In genomic region chrX:161435348-161435747, GRCm38 (mm10) we compare ENCODE assay signal across 17 mouse cellular contexts.
DNase-seq lines count a peak whose midpoint lies in the region; ATAC-seq and TF ChIP-seq lines count a peak whose summit lies in the region.
"Had no signal": no experiment of that assay in that cellular context is flagged by ENCODE, and none has a peak within 500 bp of the region (broad histone marks: within the 10 kb centered on the region; RNA-seq: fewer than 3 reads in every experiment).

No protein-coding gene starts in this region.

- peak; percentile 48; the same call in 1 of the 2 replicates for ATAC-seq in forebrain, postnatal 0 days
- ATAC-seq: intestine, postnatal 0 days; midbrain, embryonic 13.5 days had no signal

- no peak overlapping the region for H3K27ac ChIP-seq in forebrain, postnatal 0 days (ENCODE audit: low read depth, low read length)
- no peak overlapping the region for H3K27ac ChIP-seq in forebrain, embryonic 10.5 days
- no peak overlapping the region for H3K27ac ChIP-seq in layer of hippocampus, adult 2 months
- H3K27ac ChIP-seq: embryonic facial prominence, embryonic 12.5 days; hindbrain, embryonic 14.5 days; lung, embryonic 15.5 days; midbrain, embryonic 13.5 days had no signal

- no peaks in the 10 kb centered on the region for H3K36me3 ChIP-seq in forebrain, postnatal 0 days (ENCODE audit: insufficient read depth)
- H3K36me3 ChIP-seq in forebrain, embryonic 10.5 days (replicated peaks), result no peaks in the 10 kb centered on the region
- H3K36me3 ChIP-seq: embryonic facial prominence, embryonic 12.5 days; lung, embryonic 15.5 days; midbrain, embryonic 13.5 days had no signal

- 68% methylated on average over 6 of the region's 6 CpGs for WGBS in forebrain, postnatal 0 days
- 82% methylated on average over 6 of the region's 6 CpGs for WGBS in forebrain, embryonic 10.5 days

- peak; percentile 52 for DNase-seq in forebrain, postnatal 0 days
- DNase-seq in forebrain, embryonic 10.5 days (ENCODE audit: extremely low spot score, low spot score), result no peak
- DNase-seq in layer of hippocampus, adult 2 months (ENCODE audit: low spot score in 2 of 2), result no peak
- no peak for DNase-seq in layer of hippocampus, postnatal 25 days (ENCODE audit: extremely low spot score in 1 of 2, low spot score in 1 of 2)
- peak; percentile 2 for DNase-seq in urinary bladder, postnatal 14 days (ENCODE audit: low spot score)
- no peak for DNase-seq in urinary bladder, postnatal 25 days (ENCODE audit: low spot score)
- no peak for DNase-seq in right cerebral cortex, adult 18-20 months
- DNase-seq in T-cell, adult 2 months (ENCODE audit: low spot score), result no peak
- DNase-seq: adrenal gland, postnatal 14 days; cerebellum, postnatal 36 days; kidney, postnatal 25 days; thymus, adult 18-20 months had no signal

- H3K4me3 ChIP-seq in forebrain, postnatal 0 days (ENCODE audit: low read depth, low read length), result no peak overlapping the region
- no peak overlapping the region for H3K4me3 ChIP-seq in forebrain, embryonic 10.5 days
- no peak overlapping the region for H3K4me3 ChIP-seq in layer of hippocampus, adult 2 months
- H3K4me3 ChIP-seq: embryonic facial prominence, embryonic 12.5 days; lung, embryonic 15.5 days; midbrain, embryonic 13.5 days had no signal

- no peaks in the 10 kb centered on the region for H3K27me3 ChIP-seq in forebrain, postnatal 0 days (ENCODE audit: insufficient read depth, low read length)
- H3K27me3 ChIP-seq in forebrain, embryonic 10.5 days (ENCODE audit: poor library complexity, severe bottlenecking), result peaks cover 82% of the 10 kb centered on the region
- H3K27me3 ChIP-seq: lung, embryonic 15.5 days had no signal

- no peaks in the 10 kb centered on the region for H3K9me3 ChIP-seq in forebrain, postnatal 0 days (ENCODE audit: low read length)
- no peaks in the 10 kb centered on the region for H3K9me3 ChIP-seq in forebrain, embryonic 10.5 days
- H3K9me3 ChIP-seq: embryonic facial prominence, embryonic 12.5 days; lung, embryonic 15.5 days; midbrain, embryonic 13.5 days had no signal

- peak; percentile 41 for TF ChIP-seq CTCF in forebrain, postnatal 0 days (IDR thresholded peaks at IDR 0.05; ENCODE audit: low read depth)
- TF ChIP-seq CTCF in layer of hippocampus, adult 2 months (conservative IDR thresholded peaks at IDR 0.05), result peak; percentile 65

- H3K9ac ChIP-seq in forebrain, postnatal 0 days, result no peak overlapping the region
- H3K9ac ChIP-seq: embryonic facial prominence, embryonic 12.5 days; hindbrain, embryonic 14.5 days; lung, embryonic 15.5 days; midbrain, embryonic 13.5 days had no signal

- no peaks in the 10 kb centered on the region for H3K4me1 ChIP-seq in forebrain, postnatal 0 days (ENCODE audit: insufficient read depth)
- H3K4me1 ChIP-seq in forebrain, embryonic 10.5 days, result no peaks in the 10 kb centered on the region
- H3K4me1 ChIP-seq: embryonic facial prominence, embryonic 12.5 days; lung, embryonic 15.5 days; midbrain, embryonic 13.5 days had no signal

- H3K4me2 ChIP-seq in forebrain, postnatal 0 days (ENCODE audit: low read depth), result no peak overlapping the region
- H3K4me2 ChIP-seq: embryonic facial prominence, embryonic 12.5 days; hindbrain, embryonic 14.5 days; lung, embryonic 15.5 days; midbrain, embryonic 13.5 days had no signal

Comparison
In these comparisons a context has a peak if more than half of its experiments do, and no peak if none do; other contexts are left out.
1. DNase-seq: peak in forebrain, postnatal 0 days (single experiment) and urinary bladder, postnatal 14 days (single experiment); none in forebrain, embryonic 10.5 days (single experiment), layer of hippocampus, adult 2 months (0 of 2), layer of hippocampus, postnatal 25 days (0 of 2), urinary bladder, postnatal 25 days (single experiment), right cerebral cortex, adult 18-20 months (single experiment) and T-cell, adult 2 months (single experiment).